Mouse (Mus musculus) macrophage (primary cell): ENCODE results near the gene Gm3500. TPM values are rescaled to one million over a fixed set of nuclear protein-coding genes. Genes with fewer than 3 reads are reported as not detected.
"Not testable (repeated sequence)": the region's sequence is repeated elsewhere in the genome, so short reads cannot be mapped to it uniquely, and the experiment has no call there.

Experiments
- H3K27ac ChIP-seq: fragments of 350-480 bp; formaldehyde crosslinking; 2 replicates; pipeline ENCODE4 v1.9.0; 2021
- H3K36me3 ChIP-seq: fragments of 350-480 bp; formaldehyde crosslinking; 2 replicates; pipeline ENCODE4 v1.9.0; 2021; ENCODE audit errors: inconsistent target
- H3K4me3 ChIP-seq: fragments of 350-480 bp; formaldehyde crosslinking; 2 replicates; pipeline ENCODE4 v1.9.0; 2021; ENCODE audit errors: inconsistent target
- H3K79me2 ChIP-seq: fragments of 350-480 bp; formaldehyde crosslinking; 2 replicates; pipeline ENCODE4 v1.9.0; 2021; ENCODE audit errors: inconsistent target
- WGBS: methylation state at CpG from one replicate; pipeline ENCODE4 v1.1.7; 2026; ENCODE audit warnings: inconsistent platforms; ENCODE audit not compliant: missing documents; 5-methylcytosine and 5-hydroxymethylcytosine counted together
- polyA plus RNA-seq: library from polyadenylated mRNA; stranded (reverse); fragments of 250-400 nt; gene quantifications from 3 replicates; pipeline ENCODE4 v1.2.4, GENCODE M21; 2018; ENCODE audit warnings: inconsistent platforms
- total RNA-seq, 78 experiments: library from RNA; depleted of rRNA; stranded (reverse); fragments of 250-400 nt; gene quantifications; 1 replicate in 9 of 78; 2 replicates in 24 of 78; 3 replicates in 43 of 78; 4 replicates in 2 of 78; pipeline ENCODE4 v1.2.4; 2018; ENCODE audit warnings: inconsistent platforms in 56 of 78

Gm3500 gene
- not detected for total RNA-seq (2018; cell fraction: chromatin; rRNA removed)
- total RNA-seq (2018; cell fraction: cytosol; rRNA removed) = not detected
- total RNA-seq (2018; cell fraction: nucleus; rRNA removed) = not detected
- polyA plus RNA-seq = not detected in 3 replicates

GRCm38 (mm10) chr14:5388949-5389348, at the start of gene Gm3500:
Gene Gm3500 (minus strand): TSS chr14:5389049.
- not testable (repeated sequence) for H3K36me3 ChIP-seq, H3K4me3 ChIP-seq, H3K27ac ChIP-seq, H3K79me2 ChIP-seq
- WGBS = no CpG with 5 or more reads among the region's 37 CpGs

DNA sequence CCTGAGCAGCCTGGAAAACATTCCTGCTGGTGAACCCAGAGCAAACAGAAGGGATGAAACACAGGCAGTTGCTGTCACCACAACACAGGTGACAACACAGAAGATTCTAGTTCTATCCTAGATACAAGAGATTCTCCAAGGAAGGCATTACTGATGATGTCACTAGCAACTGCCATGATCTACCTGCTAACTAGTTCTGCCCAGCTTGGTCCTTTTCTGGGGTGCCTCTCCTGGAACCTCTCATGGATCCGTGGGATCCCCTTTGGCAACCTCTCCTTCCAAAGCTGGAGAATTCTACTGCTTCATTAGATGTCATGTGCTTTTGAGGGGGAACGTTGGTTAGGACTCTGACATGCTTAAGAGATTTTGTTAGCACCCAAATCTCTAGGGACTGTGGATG, 54.0 kb downstream of the Gm3500 start, which contains the start of gene Gm3542:
Gene Gm3542, minus strand, starts transcription at position 101 of the 400 bp plus-strand sequence.
- H3K36me3 ChIP-seq, H3K79me2 ChIP-seq, H3K4me3 ChIP-seq, H3K27ac ChIP-seq: not testable (repeated sequence)
- no CpG with 5 or more reads among the region's 2 CpGs for WGBS

Other genes starting within 250 kb of the Gm3500 start
- gene Gm3317, start 224.5 kb downstream of the Gm3500 start, polyA plus RNA-seq = not detected in 3 replicates
- gene Gm8271, start 203.3 kb downstream of the Gm3500 start, polyA plus RNA-seq = not detected in 3 replicates
- not detected in 3 replicates for gene Gm3526, start 128.5 kb downstream of the Gm3500 start, polyA plus RNA-seq
- not detected in 3 replicates for gene Gm3542, start 54.1 kb downstream of the Gm3500 start, polyA plus RNA-seq
- gene Gm3194, start 66.4 kb upstream of the Gm3500 start, polyA plus RNA-seq = not detected in 3 replicates
- gene Gm8246, start 88.8 kb upstream of the Gm3500 start, polyA plus RNA-seq = not detected in 3 replicates
- gene Gm3187, start 95.2 kb upstream of the Gm3500 start, polyA plus RNA-seq = not detected in 3 replicates
- not detected in 3 replicates for gene Gm3488, start 112.6 kb upstream of the Gm3500 start, polyA plus RNA-seq
- gene Gm3532, start 149.4 kb upstream of the Gm3500 start, polyA plus RNA-seq = not detected in 3 replicates
- not detected in 3 replicates for gene Gm8265, start 244.0 kb upstream of the Gm3500 start, polyA plus RNA-seq